Mouse (Mus musculus) left cerebral cortex, adult 9 months (tissue): Measurements from ENCODE around the gene Dhdh.
A peak's percentile ranks its signal among the peaks of the same experiment; 100 is the strongest.
"Not testable (repeated sequence)": the region's sequence is repeated elsewhere in the genome, so short reads cannot be mapped to it uniquely, and the experiment has no call there.

Source experiments
- DNase-seq, 2 experiments: peaks; one replicate each; pipeline ENCODE4 v3.0.0; 2022; ENCODE audit warnings: low spot score in 2 of 2

The Dhdh gene

DNA sequence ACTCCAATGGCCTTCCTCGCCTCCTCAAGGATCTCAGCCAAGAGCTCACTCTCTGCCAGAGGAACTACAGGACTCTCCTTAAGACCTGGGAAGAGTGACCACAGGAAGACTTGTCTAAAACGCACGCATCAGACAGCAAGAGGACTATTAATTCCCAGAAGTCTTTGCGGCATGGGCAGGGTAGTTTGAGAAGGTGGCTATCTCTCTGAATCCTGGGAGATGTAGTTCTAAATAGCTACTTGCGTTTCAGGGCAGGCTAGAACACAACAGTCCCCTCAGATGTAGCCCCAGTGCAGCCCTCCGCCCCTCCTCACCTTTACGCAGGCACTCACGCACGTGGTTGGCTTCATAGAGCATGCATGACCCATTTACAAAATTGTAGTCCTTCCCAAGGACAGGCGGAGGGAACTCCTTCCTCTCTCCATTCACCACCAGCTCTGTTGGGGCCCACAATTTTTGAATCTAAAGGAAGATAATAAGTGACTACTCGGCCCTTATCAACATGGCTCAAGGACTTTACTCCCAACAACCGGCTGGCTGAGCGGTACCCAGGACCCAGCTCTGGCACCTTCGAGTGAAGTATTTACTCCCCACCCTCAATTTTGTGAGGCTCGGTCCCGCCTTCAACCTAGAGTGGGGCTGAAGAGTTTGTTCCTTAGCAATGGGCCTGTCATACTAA lies 13.2 kb downstream of the Dhdh start:
- DNase-seq, result peak in 1 of 2 experiments; percentile 47

DNA sequence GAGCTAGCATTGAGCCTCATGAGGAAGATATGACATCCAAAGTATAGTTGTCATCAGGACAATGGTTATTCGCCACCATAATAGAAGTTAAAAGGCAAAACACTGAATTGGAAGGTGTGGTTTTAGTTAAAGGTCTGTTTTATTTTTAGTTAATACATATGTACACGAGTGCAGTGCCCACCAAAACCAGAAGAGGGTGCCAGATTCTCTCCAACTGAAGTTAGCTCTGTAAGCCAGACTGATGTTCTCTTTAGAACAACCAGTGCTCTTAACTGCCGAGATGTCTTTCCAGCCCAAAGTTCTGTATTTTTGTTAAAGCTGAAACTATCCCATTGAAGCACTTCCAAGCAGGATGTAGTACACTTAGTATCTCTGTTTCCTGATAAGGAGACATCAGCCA lies 17.7 kb downstream of the Dhdh start:
- peak in 1 of 2 experiments; percentile 84 for DNase-seq

DNA sequence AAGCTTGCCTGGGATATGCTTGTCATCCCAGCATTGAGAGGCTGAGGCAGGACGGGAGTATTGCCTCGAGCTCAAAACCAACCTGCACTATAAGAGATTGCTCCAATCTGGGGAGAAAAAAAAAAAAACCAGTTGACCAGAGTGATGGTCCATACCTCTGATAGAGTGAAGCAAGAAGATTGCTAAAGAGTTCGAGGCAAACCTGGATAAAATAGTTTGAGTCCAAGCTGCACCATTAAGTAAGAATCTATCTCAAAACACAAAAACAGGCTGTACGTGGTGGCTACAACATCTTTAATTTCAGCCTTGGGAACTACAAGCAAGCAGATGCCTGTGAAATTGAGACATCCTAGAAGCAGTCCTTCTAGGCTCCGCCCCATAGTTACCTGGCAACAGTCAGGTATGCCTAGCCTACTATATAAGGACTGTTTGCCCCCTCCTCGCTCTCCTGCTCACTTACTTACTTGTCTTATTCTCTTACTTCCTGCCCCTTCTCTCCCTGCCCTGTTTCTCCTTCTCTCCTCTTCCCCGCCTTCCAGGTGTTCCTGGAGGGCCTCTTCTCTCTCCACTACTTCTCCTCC lies 21.4 kb downstream of the Dhdh start:
- no peak for DNase-seq

DNA sequence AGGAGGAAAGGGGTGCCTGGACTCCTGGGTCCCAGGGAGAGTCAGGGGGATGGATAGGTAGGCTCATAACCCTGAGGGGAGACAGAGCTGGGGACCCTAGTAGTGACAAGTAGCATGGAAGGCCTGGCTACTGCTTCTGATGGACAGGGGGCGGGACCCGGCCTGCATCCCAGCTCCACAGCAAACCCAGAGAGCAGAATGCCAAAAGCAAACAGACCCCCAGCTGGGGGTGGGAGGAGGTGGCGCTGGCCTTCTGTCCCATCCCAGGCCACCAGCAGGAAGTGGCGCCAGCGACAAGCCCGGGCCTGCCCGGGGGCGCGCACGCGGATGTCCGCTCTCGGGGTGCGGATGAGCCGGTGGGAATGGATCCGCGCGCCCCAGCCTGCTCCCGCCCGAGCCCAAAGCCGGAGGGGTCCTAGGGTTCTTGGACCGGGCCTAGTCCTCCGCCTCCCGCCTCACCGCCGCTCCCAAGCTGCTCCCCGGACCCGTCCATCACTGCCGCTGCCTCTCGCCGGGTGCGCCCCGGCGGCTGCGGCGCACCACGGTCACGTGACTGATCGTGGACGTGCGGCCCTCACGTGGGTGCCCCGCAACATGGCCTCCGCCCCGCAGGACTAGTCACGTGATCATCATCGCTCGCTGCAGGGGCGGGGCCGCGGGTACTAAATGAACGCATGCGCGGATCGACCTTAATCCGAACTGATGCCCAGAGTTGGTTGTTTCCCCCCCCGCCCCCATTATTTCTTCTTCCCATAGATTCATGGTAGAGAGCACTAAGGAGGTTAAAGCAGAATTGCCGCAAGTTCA lies 22.1 kb downstream of the Dhdh start, which contains the start of gene Bax:
Bax (minus strand) TSS at position 616 of the 807 bp plus-strand sequence.
- DNase-seq, result peak; percentile 90 to 97

DNA sequence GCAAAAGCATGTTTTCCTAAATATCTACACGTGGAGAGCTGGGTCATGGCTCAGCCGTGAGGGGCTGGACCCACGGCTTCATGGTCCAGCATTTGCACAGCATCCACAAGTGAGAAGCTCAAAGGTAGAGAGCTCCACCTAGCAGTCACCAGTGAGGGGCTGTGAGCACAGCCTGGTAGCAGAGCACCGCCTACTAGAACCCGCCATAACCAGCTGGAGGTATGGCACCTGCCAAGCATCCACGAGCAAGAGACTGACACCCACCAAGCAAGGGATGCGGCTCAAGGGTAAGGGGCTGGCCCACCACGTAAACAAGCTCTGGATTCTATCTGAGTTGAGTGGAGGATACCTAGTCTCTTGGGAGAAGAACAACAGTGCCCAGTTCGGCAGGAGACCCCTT lies 23.1 kb downstream of the Dhdh start:
- no peak for DNase-seq

DNA sequence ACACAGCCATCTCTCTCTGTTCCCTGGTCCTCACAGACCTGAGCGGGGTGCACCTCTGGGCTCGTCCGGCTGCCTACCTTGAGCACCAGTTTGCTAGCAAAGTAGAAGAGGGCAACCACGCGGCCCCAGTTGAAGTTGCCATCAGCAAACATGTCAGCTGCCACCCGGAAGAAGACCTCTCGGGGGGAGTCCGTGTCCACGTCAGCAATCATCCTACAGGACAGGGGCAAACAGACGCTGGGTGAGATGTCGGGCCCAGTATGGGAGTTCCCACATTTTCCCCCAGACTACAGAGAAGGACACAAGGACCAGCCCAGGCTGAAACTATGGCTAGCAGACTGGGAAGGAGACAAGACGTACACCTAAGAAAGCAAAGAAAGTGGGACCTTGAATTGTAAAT lies 23.5 kb downstream of the Dhdh start:
- DNase-seq, result no peak

DNA sequence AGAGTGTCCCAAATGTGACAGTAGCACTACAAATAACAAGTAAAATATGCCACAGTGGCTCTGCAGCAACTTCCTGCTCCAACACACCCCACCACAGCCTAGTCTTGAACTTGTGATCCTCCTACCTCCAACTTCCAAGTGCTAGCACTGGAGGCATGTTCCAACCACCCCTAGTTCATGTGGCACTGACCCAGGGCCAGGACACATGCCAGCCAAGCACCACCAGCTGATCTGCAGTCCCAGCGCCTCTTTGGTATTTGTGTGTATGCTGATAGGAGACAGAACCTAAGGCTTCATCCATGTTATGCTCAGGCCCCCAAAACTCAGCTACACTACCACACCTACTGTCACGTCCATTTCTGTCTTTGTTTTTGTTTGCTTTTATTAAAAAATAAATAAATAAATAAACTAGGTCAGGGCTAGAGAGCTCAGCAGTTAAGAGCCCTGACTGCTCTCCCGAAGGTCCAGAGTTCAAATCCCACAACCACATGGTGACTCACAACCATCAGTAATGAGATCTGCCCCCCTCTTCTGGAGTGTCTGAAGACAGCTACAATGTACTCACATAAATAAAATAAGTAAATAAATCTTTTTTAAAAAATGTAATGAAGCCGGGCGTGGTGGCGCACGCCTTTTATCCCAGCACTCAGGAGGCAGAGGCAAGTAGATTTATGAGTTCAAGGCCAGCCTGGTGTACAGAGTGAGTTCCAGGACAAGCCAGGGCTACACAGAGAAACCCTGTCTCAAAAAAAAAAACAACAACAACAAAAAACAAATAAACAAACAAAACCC lies 24.4 kb downstream of the Dhdh start:
- no peak for DNase-seq

DNA sequence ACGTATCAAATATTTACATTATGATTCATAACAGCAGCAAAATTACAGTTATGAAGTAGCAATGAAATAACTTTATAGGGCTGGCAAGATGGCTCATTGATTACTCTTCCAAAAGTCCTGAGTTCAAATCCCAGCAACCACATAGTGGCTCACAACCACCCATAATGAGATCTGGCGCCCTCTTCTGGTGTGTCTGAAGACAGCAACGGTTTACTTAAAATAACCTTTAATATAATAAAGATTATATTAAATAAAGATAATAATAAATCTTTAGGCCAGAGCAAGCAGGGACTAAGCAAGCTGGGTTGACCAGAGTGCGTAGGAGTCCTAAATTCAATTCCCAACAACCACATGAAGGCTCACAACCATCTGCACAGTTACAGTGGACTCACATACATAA lies 25.7 kb downstream of the Dhdh start:
- not testable (repeated sequence) for DNase-seq

DNA sequence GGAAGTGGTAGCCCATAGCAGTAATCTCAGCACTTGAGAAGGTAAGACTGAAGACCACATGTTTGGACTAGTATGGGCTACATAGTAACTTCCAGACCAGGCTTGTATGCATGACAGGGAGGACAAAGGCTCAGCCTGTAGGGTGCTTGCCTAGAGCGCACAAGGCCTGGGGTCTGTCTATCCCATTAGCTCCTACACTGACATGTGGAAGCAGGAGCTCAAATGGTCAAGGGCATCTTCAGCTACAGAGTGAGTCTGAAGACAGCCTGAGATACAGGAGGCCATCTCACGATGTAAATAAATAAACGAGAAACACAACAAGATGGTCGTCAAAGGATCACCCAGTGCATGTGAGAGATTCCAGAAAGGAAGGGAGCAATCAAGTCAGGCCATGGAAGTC lies 26.3 kb downstream of the Dhdh start:
- DNase-seq, result no peak

DNA sequence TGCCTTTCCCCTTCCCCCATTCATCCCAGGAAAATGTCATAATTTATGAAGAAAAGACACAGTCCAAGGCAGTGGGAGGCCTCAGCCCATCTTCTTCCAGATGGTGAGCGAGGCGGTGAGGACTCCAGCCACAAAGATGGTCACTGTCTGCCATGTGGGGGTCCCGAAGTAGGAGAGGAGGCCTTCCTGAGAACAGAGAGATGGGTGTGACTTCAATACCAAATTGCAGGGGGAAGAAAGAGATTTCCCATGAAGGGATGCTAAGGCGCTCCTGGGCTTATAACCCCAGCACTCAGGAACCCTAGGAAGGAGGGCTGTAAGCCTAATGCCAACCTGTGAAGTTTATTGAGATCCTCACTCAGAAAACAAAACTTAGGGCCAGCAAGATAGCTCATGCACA lies 26.8 kb downstream of the Dhdh start:
- DNase-seq, result no peak

DNA sequence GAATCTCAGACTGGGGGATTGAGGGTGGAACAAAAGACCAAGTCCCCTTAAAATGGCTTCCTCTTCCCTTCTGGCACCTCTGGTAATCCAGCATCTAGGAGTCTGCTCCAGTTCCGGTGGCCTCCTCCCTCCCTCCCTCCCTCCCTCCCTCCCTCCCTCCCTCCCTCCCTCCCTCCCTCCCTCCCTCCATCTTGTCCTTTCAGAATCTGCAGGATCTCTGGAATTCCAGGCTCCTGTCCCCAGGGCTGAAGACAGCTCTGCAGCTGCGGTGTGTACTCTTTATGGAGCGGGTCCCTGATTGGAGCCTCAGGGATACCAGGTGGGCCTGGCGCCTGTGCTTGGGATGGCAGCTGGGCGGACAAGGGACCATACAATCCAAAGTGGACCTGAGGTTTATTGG lies 27.3 kb downstream of the Dhdh start:
- DNase-seq, result no peak

DNA sequence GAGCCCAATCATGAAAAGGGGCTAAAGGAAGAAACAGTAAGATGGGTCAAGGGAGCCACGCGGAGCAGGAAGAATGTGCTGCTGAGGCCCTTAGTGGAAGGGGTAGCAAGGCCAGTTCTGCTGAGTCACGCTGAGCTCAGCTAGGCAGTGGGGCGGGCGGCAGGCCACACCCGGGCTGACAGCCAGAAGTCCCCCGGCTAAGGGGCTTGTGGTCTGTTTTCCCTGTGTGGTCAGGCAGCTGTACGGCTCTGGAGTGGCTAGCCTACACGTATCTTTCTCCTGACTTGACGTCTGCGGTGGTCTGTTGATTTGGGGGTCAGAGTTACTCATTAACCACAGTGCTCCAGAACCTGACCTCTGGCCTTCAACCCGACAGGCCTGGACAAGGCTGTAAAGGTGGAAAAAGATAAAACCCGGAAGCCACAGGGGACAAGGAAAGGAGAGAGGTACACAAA lies 27.7 kb downstream of the Dhdh start:
- DNase-seq, result peak in 1 of 2 experiments; percentile 49

DNA sequence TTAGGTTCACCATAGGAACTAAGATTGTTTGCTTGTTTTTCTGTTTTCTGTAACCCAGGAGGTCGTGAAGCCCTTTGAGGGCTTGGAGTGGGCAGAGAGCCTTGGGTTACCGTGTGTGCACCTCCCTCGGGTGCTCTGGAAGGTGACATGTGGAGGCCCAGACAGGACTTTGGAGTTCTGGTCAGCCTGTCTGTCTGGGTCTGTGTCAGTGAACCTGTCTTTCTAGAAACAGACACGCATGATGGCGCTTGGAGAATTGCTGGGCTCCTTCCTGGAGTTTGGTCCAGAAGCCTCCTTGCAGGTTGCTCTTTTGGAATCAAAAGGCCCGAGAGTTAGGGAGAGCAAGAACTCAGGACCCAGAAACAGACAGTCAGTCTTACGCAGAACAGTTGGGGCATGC lies 28.2 kb downstream of the Dhdh start:
- DNase-seq, result no peak

DNA sequence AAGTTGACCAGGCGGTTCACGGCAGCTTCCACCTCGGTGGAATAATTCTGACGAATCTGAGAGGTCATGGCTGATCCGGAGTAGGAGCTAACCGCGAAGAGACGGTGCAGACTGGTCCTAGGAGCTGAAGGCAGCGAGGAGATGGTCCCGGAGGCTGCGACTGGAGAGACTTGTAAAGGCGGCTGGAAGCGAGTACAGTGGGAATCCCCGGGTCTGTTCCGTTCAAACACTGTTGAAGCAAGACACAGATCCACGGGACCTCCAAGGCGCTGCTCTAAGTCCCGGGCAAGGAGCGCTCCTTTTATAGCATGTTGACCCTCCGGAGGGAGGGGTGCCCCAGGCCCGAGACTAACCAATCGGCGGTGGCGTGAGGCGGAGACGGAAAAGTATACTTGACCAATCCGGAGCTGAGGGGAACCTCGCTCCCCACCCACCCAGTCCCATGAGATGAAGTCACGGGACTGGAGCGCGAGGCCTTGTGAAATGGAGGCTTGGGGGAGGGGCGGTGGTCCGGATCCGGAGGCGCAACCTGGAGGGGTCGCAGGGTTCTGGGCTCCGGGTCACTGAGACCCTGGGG lies 29.0 kb downstream of the Dhdh start, which contains the start of gene Ftl1:
Ftl1 (minus strand) TSS at position 321 of the 577 bp plus-strand sequence.
- peak; percentile 95 to 98 for DNase-seq

DNA sequence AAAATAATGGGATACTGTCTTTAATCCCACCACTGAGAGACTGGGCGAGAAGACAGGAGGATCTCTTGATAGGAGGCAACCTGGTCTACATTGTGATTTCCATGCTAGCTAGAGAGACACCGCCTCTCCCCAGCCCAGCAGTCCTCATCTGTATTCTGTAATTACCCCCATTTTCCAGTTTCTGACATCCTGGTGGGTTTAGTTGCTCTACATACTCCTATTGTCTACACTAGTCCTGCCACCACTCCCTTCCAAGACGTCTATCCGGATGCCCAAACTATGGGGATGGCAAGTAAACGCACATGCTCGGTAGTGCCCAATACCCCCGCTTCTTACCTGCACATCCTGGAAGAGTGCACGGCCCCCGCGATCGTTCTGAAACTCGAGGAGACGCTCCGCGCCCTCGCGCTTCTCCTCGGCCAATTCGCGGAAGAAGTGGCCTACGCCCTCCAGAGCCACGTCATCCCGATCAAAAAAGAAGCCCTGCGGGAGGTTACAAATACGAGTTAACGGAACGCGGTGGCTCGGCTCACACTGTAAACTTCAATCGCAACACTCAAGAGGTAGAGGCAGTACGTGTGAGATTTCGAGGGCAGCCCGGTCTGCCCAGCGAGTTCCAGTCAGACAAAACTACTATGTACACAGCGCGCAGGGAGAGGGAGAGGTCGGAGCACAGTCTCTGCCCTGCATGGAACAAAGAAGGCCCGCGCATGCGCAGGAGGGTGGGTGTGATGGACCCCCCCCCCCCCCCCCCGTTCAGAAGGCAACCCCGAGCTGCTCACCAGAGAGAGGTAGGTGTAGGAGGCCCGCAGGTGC lies 29.6 kb downstream of the Dhdh start:
- DNase-seq, result peak in 1 of 2 experiments; percentile 68

DNA sequence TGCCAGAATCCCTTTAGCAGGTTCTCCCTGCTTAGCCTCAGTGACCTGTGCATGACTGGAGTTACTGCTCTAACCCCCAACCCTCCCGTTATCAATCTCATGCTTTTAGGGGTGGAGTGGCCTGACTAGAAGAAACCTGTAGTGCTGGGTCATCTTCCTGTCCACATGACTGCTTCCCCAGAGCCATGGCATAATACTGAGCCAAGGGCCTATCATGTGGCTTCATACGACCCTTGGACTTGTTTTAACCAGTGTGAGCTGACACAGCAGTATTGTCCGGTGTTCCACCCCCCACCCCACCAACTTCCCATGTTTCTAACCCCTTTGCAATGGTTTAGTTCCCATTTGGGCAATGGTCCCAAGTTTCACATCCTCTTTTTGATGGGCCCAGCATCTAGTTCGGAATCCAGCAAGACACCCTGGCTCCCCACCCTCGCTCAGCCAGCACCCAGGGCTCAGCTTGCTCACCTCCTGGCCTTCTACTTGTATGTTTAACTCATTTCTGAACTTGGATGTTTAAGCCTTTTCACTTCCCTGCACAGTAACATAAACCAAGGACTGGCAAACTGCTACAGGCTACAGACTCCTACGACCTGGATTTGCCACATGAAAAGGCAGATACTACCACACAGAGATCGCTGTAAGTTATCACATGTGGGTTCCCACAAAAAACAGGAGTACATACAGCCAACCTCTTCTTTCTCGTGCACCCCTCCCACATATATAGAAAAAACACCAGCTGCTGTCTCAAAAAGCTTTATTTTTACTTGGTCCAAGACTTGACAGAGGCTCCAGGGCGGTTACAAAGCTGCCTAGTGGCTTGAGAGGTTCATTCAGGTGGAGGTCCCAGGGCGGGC lies 31.2 kb downstream of the Dhdh start:
- no peak for DNase-seq

DNA sequence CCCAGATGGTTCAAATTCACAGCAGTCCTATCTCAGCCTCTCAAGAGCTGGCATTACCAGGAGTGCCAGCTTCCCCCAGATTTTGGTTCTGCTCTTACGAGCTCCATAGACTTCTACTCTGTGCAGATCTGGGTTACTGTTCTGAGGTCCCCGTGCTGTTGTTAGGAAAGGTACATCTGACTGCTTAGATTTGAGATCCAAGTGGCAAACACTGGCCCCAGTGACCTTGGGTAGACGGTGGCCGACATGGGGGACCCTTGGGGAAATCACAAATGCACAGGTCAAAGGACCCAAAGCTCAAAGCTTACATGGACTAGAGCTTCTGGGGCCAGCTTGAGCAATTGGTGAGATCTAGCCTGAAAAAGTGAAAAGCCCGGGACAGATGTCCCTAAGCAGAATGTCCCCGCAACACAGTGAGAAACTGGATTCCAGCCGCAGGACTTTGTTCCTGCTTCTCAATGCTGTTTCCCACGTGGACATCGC lies 31.8 kb downstream of the Dhdh start:
- DNase-seq, result no peak

DNA sequence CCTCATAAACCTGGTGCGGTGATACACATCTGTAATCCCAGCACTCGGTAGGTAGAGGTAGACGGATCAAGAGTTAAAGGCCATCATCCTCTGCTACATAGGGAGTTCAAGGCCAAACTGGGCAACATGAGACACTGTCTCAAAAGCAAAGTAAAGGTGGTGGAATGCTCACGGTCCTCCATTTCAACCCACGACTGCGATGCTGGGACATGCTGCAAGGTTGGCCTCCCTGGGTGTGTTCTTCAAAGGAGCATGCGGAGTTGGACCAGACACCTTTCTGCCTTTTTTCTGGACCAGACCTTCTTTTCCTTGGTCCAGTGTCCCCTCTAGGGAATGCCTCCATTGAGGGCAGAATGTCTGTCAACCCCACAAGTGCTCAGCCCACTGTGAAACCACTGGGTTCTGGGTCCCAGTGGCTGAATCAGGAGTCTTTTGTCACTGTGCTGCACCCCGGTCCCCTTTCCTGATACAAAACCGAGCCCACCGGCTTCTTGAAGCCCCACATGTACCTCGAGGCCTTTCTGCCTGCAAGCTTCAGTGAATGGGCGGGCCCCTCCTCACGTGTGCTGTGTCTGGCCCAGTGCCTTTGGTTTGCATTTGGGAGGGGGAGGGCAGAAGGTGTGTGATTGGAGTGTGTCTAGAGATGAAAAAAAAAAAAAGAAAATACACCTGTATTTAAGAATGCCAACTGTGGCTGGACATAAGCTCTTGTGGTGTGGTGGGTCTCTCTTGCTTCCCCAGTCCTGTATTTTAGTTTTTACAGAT lies 32.5 kb downstream of the Dhdh start:
- DNase-seq, result no peak

DNA sequence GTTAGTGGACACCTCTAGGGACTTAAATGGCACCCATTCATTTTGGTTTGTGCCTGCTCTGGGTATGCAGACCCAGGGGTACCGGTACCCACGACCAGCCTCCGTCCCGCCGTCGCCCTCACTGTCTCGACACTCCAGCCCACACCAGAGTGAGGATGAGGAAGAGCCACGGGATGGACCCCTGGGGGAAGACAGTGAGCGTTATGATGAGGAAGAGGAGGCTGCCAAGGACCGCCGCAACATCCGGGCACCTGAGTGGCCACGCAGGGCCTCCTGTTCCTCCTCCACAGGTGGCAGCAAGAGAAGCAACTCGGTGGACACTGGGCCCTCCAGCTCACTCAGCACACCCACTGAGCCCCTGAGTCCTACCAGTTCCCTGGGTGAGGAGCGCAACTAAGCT lies 33.6 kb downstream of the Dhdh start:
- no peak for DNase-seq
